Mouse (Mus musculus) brown adipose tissue, adult 24 weeks (tissue): ENCODE measurements around the gene Ctso. TPM values are rescaled to one million over a fixed set of nuclear protein-coding genes. Genes with fewer than 3 reads are reported as not detected.

Experiments used
- H3K27ac ChIP-seq: fragments of 200-500 bp; replicated peaks from 2 replicates; pipeline ENCODE4 v1.5.1; 2012; ENCODE audit warnings: low read depth, mild to moderate bottlenecking, low read length
- H3K4me1 ChIP-seq: fragments of 200-500 bp; 2 replicates; pipeline ENCODE4 v1.6.1; 2012; ENCODE audit warnings: low read length, mixed read lengths; ENCODE audit not compliant: control insufficient read depth, insufficient read depth, insufficient read length
- H3K4me3 ChIP-seq: fragments of 200-500 bp; 2 replicates; pipeline ENCODE4 v1.5.1; 2012; ENCODE audit warnings: low read depth, mild to moderate bottlenecking, low read length, moderate library complexity; ENCODE audit not compliant: insufficient read depth
- polyA plus RNA-seq: library from polyadenylated mRNA; stranded (reverse); fragments of >200 nt; gene quantifications from 2 replicates; pipeline ENCODE4 v1.2.4, GENCODE M21; 2012; ENCODE audit not compliant: missing spikeins, insufficient read depth, insufficient read length

The Ctso gene
- polyA plus RNA-seq, 1 experiment: 13.0 TPM

DNA sequence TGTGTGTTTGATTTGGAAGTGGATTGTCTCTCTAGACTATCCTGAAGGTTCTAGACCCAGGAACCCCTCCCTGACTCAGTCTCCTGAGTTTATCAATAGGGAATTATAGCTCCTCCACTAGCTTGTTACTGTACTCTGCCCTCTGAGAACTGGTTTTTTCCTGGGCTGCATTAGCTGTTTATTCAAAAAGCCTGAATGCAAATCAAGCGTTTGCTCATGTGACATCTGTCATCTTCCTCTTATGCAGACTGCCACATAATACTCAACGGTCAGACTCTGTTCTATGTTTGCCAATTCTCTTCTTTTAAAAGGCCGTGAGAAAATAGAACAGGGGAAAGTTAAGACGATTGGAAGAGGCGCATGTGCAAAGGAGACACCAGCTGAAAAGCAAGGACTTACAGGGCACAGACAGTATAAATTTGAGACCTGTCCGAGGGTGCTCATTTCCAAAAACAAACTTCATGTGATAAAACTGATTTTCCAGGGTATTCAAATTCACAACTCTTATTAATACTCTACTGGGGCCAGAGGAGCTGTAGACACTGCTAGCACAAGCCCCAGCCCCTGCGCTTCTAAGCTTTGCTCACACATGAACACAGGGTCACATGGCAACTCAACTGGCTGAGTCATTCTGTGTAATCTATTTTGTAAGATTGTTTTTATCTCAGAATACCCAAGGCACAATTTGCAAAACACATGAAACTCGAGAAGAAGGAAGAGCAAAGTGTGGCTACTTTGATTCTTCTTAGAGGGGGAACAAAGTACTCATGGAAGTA is 50.9 kb downstream of the Ctso start:
- no peaks in the 10 kb centered on the region for H3K4me1 ChIP-seq
- H3K4me3 ChIP-seq: no peak overlapping the region
- H3K27ac ChIP-seq: no peak overlapping the region; the same call in 1 of the 2 replicates

DNA sequence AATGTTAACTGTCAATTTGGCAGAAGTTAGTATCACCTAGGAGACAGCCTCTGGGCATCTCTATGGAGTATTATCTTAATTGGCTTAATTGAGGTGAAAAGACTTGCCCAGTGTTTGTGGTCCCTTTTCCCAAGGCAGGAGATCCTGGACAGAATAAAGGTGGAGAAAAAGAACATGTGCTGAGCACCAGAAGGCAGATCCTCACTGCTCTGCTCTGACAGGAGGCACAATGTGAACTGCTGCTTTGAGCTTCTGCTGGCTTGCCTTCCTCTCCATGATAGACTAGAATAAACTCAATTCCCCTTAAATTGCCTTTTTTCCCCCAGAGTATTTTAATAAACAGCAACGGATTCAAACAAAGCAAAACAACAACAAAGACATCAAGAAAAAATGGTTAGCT is 52.7 kb downstream of the Ctso start:
- Histone ChIP-seq H3K27ac (no peak overlapping the region), H3K4me1 (no peaks in the 10 kb centered on the region)

DNA sequence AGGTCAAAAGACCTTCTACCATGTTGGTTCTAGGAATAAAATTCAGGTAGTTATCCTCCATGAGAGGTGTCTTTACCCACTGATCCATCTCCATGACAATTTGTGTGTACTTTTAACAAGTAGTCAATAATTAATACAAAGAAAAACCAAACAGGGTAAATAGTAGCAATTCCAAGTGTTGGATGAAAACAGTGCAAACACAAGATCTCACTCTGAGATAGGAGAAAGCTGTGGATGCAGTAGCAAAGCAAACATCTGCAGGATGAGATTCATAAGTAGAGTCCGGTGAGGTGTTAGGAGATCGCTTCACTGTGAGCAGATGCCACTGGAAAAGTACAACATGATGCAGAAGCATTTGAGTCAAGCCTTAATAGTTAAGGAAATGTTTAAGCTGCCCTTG is 53.7 kb downstream of the Ctso start:
- Histone ChIP-seq H3K4me1 (no peaks in the 10 kb centered on the region), H3K27ac (no peak overlapping the region), H3K4me3 (no peak overlapping the region)

More for the DNA sequence above, 52.7 kb downstream of the Ctso start:
- H3K4me3 ChIP-seq: no peak overlapping the region

DNA sequence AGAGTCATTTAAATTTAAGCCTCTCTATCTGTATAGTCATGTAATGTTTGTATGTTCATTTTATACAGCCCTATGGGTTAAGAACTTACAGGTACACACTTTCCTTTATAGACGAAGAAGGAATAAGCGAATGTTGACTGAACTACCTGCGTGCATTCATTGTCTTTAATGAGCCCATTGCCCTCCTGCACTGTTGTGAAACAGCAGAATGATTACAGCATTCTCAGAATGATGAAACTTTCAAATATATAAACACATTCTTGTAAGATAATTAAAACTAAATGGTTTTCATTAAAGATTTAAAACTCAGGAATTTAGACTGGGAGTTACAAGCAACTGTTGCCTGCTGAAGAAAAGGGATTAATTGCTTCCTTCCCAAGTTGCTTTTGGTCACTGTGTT is 55.2 kb downstream of the Ctso start:
- Histone ChIP-seq H3K4me3 (no peak overlapping the region), H3K27ac (no peak overlapping the region), H3K4me1 (no peaks in the 10 kb centered on the region)

DNA sequence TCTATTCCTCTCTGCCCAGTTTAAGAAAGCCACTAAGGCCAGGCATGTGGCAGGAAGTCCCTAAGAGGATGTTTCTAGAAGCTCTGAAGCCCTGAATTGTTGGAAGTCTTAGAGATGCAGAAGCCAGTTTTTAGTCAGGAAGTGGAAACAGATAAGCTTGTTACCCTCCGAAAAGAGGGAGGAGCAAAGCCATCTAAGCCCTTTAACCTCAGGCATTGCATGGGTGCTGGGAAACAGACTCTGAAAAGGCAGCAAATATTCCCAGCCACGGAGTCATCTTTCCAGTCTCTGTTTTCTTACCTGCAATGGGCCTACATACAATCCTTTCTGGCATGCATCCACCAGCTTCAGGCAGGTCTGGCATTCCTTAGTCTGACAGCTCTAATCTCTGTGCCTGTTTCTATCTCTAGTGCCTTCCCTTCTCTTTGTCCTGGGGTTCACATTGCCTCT is 57.3 kb downstream of the Ctso start:
- Histone ChIP-seq H3K4me3 (no peak overlapping the region), H3K4me1 (no peaks in the 10 kb centered on the region), H3K27ac (no peak overlapping the region)

DNA sequence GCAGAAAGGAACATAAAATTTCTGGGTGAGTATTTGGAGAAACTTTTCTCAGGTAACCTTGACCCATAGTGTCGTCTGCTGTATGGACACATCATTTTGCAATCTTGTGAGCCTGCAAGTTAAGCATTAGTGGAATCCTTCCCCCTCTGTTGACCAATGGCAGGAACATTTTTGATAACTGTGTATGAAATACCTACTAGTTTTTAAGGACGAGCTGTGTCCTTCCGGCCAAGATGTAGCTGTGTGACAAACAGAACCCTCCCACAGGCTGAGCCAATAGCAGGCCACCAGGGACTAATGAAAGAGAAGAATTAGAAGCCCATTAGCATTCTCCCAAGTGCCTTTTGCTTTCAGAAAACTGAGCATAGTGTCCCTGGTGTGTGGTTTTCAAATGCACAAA is 58.1 kb downstream of the Ctso start:
- H3K27ac ChIP-seq: no peak overlapping the region
- no peaks in the 10 kb centered on the region for H3K4me1 ChIP-seq
- no peak overlapping the region for H3K4me3 ChIP-seq

DNA sequence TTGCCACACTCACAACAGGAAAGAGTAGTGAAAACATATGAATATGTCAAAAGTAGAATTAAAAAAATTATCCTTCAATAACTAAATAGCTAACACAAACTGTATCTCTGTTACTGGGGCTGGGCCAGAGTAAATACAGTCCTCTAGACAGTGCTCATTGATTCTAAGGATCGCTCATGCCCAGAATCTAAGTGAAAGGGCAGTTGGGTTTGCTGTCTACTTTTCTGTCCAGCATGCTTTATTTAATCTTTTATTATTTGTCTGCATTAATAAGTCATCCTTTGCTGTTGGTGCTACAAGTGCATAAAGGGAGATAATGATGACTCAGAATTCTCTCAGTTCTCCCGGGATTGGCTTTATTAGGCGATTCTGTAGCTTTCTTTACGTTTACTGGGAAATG is 63.0 kb downstream of the Ctso start:
- no peak overlapping the region for H3K4me3 ChIP-seq
- no peaks in the 10 kb centered on the region for H3K4me1 ChIP-seq
- H3K27ac ChIP-seq: no peak overlapping the region

DNA sequence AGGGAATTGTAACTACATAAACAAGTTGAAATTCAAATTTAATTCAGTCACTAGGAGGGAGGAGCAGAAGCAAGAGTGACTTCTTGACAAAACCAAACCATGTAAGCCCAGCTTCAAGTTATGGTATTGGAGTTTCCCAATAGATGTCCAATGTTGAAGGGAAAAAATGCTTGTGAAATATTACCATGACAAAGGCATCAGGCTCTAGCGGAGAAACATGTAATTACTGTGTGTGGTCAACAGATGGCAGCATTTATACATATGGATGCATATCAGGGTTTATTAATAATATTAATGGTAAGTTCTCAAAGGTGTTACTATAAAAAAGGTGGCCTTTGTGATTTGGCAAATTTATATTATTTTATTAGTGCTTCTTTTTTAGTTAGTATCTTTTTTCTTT is 63.6 kb downstream of the Ctso start:
- H3K4me3 ChIP-seq: no peak overlapping the region
- no peaks in the 10 kb centered on the region for H3K4me1 ChIP-seq
- no peak overlapping the region for H3K27ac ChIP-seq

Other genes starting within 250 kb of the Ctso start
- 0.63 TPM in 1 of 2 replicates, not detected in the other for gene Tdo2, start 43.6 kb downstream of the Ctso start, polyA plus RNA-seq
- gene Asic5, start 49.7 kb downstream of the Ctso start, polyA plus RNA-seq: not detected in 2 replicates
- 3.2 and 5.1 TPM in 2 replicates for gene Gucy1b1, start 142.1 kb downstream of the Ctso start, polyA plus RNA-seq
- 2.8 and 4.3 TPM in 2 replicates for gene Gucy1a1, start 213.2 kb downstream of the Ctso start, polyA plus RNA-seq